Mouse (Mus musculus) T-helper 1 cell (primary cell): ENCODE data around the gene Jdp2.
"Not testable (repeated sequence)": the region's sequence is repeated elsewhere in the genome, so short reads cannot be mapped to it uniquely, and the experiment has no call there.

ENCODE experiments used
- in situ Hi-C: fragments of 300-600 bp; cut with MboI, MseI; formaldehyde crosslinking; loops from one replicate; pipeline ENCODE4 v1.15.1; 2025; ENCODE audit warnings: high pct_unique_total_duplicates

Jdp2 gene

GRCm38 (mm10) chr12:85637932-85638331 lies 39.1 kb downstream of the Jdp2 start:
- in situ Hi-C loops = no loop called here

GRCm38 (mm10) chr12:85638541-85639325 lies 39.9 kb downstream of the Jdp2 start:
- in situ Hi-C loops = no loop called here

- in situ Hi-C loops = no loop called here
These were observed 40.6 kb downstream of the Jdp2 start for GRCm38 (mm10) chr12:85639326-85640008.

- in situ Hi-C loops = no loop called here
These were observed 42.2 kb downstream of the Jdp2 start for GRCm38 (mm10) chr12:85640852-85641563.

GRCm38 (mm10) chr12:85641564-85641931 lies 42.7 kb downstream of the Jdp2 start:
- in situ Hi-C loops = no loop called here

GRCm38 (mm10) chr12:85643735-85644134 lies 44.9 kb downstream of the Jdp2 start:
- in situ Hi-C loops = no loop called here

- in situ Hi-C loops = no loop called here
These were observed 46.8 kb downstream of the Jdp2 start for GRCm38 (mm10) chr12:85645664-85646063.

GRCm38 (mm10) chr12:85647346-85647745 lies 48.5 kb downstream of the Jdp2 start:
- in situ Hi-C loops = no loop called here

GRCm38 (mm10) chr12:85647955-85648354 lies 49.1 kb downstream of the Jdp2 start:
- in situ Hi-C loops = no loop called here

- in situ Hi-C loops = loop anchor here (5.0 to 10.0 kb wide), 2 partner anchors 147 to 315 kb away; no protein-coding TSS in a partner anchor
These were observed 60.5 kb downstream of the Jdp2 start for GRCm38 (mm10) chr12:85659319-85659718.

- in situ Hi-C loops = no loop called here
These were observed 62.0 kb downstream of the Jdp2 start for GRCm38 (mm10) chr12:85660855-85661254.

GRCm38 (mm10) chr12:85662232-85662631 lies 63.4 kb downstream of the Jdp2 start:
- in situ Hi-C loops = not testable (repeated sequence)

GRCm38 (mm10) chr12:85662896-85663295 lies 64.1 kb downstream of the Jdp2 start:
- in situ Hi-C loops = no loop called here

- in situ Hi-C loops = no loop called here
These were observed 67.3 kb downstream of the Jdp2 start for GRCm38 (mm10) chr12:85666112-85666511.

- in situ Hi-C loops = no loop called here
These were observed 68.2 kb downstream of the Jdp2 start for GRCm38 (mm10) chr12:85667071-85667470.

- in situ Hi-C loops = no loop called here
These were observed 69.9 kb downstream of the Jdp2 start for GRCm38 (mm10) chr12:85668696-85669095.

GRCm38 (mm10) chr12:85670080-85670479 lies 71.3 kb downstream of the Jdp2 start:
- in situ Hi-C loops = no loop called here

GRCm38 (mm10) chr12:85673914-85674313 lies 75.1 kb downstream of the Jdp2 start:
- in situ Hi-C loops = no loop called here

- in situ Hi-C loops = no loop called here
These were observed 80.3 kb downstream of the Jdp2 start for GRCm38 (mm10) chr12:85679117-85679516.

GRCm38 (mm10) chr12:85679808-85680207 lies 81.0 kb downstream of the Jdp2 start:
- in situ Hi-C loops = loop anchor here (10.0 kb wide), 1 partner anchor 395 kb away; the partner anchor contains the start of gene Tgfb3

GRCm38 (mm10) chr12:85682328-85682727 lies 83.5 kb downstream of the Jdp2 start:
- in situ Hi-C loops = loop anchor here (10.0 kb wide), 1 partner anchor 392 kb away; the partner anchor contains the start of gene Tgfb3
